Mouse (Mus musculus): ENCODE measurements around the gene S100a3. TPM values are rescaled to one million over a fixed set of nuclear protein-coding genes. Genes with fewer than 3 reads are reported as not detected.

S100a3 gene
- polyA plus RNA-seq, 1 experiment, result 2.5 TPM

GRCm38 (mm10) chr3:90627366-90627765 is 67.0 kb downstream of the S100a3 start:
- no peak overlapping the region for H3K9ac ChIP-seq (ENCODE audit: low read depth, poor library complexity, severe bottlenecking)
- H3K4me3 ChIP-seq (ENCODE audit: low read depth, low read length), result no peak overlapping the region
- TF ChIP-seq CTCF (IDR thresholded peaks at IDR 0.05; ENCODE audit: low read depth, low read length) (no peak), EP300 (IDR thresholded peaks at IDR 0.05; ENCODE audit: insufficient read depth, low read depth, low read length) (no peak), POLR2A (IDR thresholded peaks at IDR 0.05; ENCODE audit: insufficient read depth, low read length) (no peak)
- no peak overlapping the region for H3K27ac ChIP-seq (ENCODE audit: insufficient read depth, low read length)
- H3K36me3 ChIP-seq (ENCODE audit: control insufficient read depth, insufficient read depth, low read length, poor library complexity, severe bottlenecking), result no peaks in the 10 kb centered on the region
- no peaks in the 10 kb centered on the region for H3K9me3 ChIP-seq (replicated peaks; ENCODE audit: control insufficient read depth, insufficient read depth, low read length, poor library complexity, severe bottlenecking)
- 0 out of 2 replicates have a peak, but pooled peaks cover 1% of the 10 kb centered on the region for H3K27me3 ChIP-seq (ENCODE audit: control insufficient read depth, insufficient read depth, low read length, poor library complexity, severe bottlenecking)
- H3K4me1 ChIP-seq (ENCODE audit: control insufficient read depth, insufficient read depth, low read length), result no peaks in the 10 kb centered on the region

GRCm38 (mm10) chr3:90627807-90628206 is 67.4 kb downstream of the S100a3 start:
- H3K4me1 ChIP-seq (ENCODE audit: control insufficient read depth, insufficient read depth, low read length), result no peaks in the 10 kb centered on the region
- H3K27ac ChIP-seq (ENCODE audit: insufficient read depth, low read length), result no peak overlapping the region
- 0 out of 2 replicates have a peak, but pooled peaks cover 1% of the 10 kb centered on the region for H3K27me3 ChIP-seq (ENCODE audit: control insufficient read depth, insufficient read depth, low read length, poor library complexity, severe bottlenecking)
- H3K9ac ChIP-seq (ENCODE audit: low read depth, poor library complexity, severe bottlenecking), result no peak overlapping the region
- H3K4me3 ChIP-seq (ENCODE audit: low read depth, low read length), result no peak overlapping the region
- no peak for TF ChIP-seq POLR2A (IDR thresholded peaks at IDR 0.05; ENCODE audit: insufficient read depth, low read length)
- peak; percentile 43 for TF ChIP-seq CTCF (IDR thresholded peaks at IDR 0.05; ENCODE audit: low read depth, low read length)
- H3K36me3 ChIP-seq (ENCODE audit: control insufficient read depth, insufficient read depth, low read length, poor library complexity, severe bottlenecking), result no peaks in the 10 kb centered on the region
- H3K9me3 ChIP-seq (replicated peaks; ENCODE audit: control insufficient read depth, insufficient read depth, low read length, poor library complexity, severe bottlenecking), result no peaks in the 10 kb centered on the region

- Histone ChIP-seq H3K4me1 (ENCODE audit: control insufficient read depth, insufficient read depth, low read length) (no peaks in the 10 kb centered on the region), H3K27ac (ENCODE audit: insufficient read depth, low read length) (no peak overlapping the region), H3K9me3 (replicated peaks; ENCODE audit: control insufficient read depth, insufficient read depth, low read length, poor library complexity, severe bottlenecking) (no peaks in the 10 kb centered on the region), H3K9ac (ENCODE audit: low read depth, poor library complexity, severe bottlenecking) (no peak overlapping the region), H3K36me3 (ENCODE audit: control insufficient read depth, insufficient read depth, low read length, poor library complexity, severe bottlenecking) (no peaks in the 10 kb centered on the region), H3K4me3 (ENCODE audit: low read depth, low read length) (no peak overlapping the region), H3K27me3 (ENCODE audit: control insufficient read depth, insufficient read depth, low read length, poor library complexity, severe bottlenecking) (0 out of 2 replicates have a peak, but pooled peaks cover 1% of the 10 kb centered on the region)
- TF ChIP-seq CTCF (IDR thresholded peaks at IDR 0.05; ENCODE audit: low read depth, low read length), result no peak
- TF ChIP-seq POLR2A (IDR thresholded peaks at IDR 0.05; ENCODE audit: insufficient read depth, low read length), result no peak
- no peak for TF ChIP-seq EP300 (IDR thresholded peaks at IDR 0.05; ENCODE audit: insufficient read depth, low read depth, low read length)
Observed at GRCm38 (mm10) chr3:90629298-90629697, 68.9 kb downstream of the S100a3 start.

- Histone ChIP-seq H3K4me3 (ENCODE audit: low read depth, low read length) (no peak overlapping the region), H3K27me3 (ENCODE audit: control insufficient read depth, insufficient read depth, low read length, poor library complexity, severe bottlenecking) (0 out of 2 replicates have a peak, but pooled peaks cover 1% of the 10 kb centered on the region), H3K27ac (ENCODE audit: insufficient read depth, low read length) (no peak overlapping the region), H3K4me1 (ENCODE audit: control insufficient read depth, insufficient read depth, low read length) (no peaks in the 10 kb centered on the region), H3K9ac (ENCODE audit: low read depth, poor library complexity, severe bottlenecking) (no peak overlapping the region), H3K36me3 (ENCODE audit: control insufficient read depth, insufficient read depth, low read length, poor library complexity, severe bottlenecking) (no peaks in the 10 kb centered on the region), H3K9me3 (replicated peaks; ENCODE audit: control insufficient read depth, insufficient read depth, low read length, poor library complexity, severe bottlenecking) (no peaks in the 10 kb centered on the region)
- TF ChIP-seq CTCF (IDR thresholded peaks at IDR 0.05; ENCODE audit: low read depth, low read length), result no peak
- no peak for TF ChIP-seq EP300 (IDR thresholded peaks at IDR 0.05; ENCODE audit: insufficient read depth, low read depth, low read length)
- no peak for TF ChIP-seq POLR2A (IDR thresholded peaks at IDR 0.05; ENCODE audit: insufficient read depth, low read length)
Observed at GRCm38 (mm10) chr3:90631984-90632383, 71.6 kb downstream of the S100a3 start.

GRCm38 (mm10) chr3:90638511-90639275 is 78.3 kb downstream of the S100a3 start:
- H3K9me3 ChIP-seq (replicated peaks; ENCODE audit: control insufficient read depth, insufficient read depth, low read length, poor library complexity, severe bottlenecking), result no peaks in the 10 kb centered on the region
- no peaks in the 10 kb centered on the region for H3K36me3 ChIP-seq (ENCODE audit: control insufficient read depth, insufficient read depth, low read length, poor library complexity, severe bottlenecking)

GRCm38 (mm10) chr3:90639511-90640154 is 79.3 kb downstream of the S100a3 start:
- H3K36me3 ChIP-seq (ENCODE audit: control insufficient read depth, insufficient read depth, low read length, poor library complexity, severe bottlenecking), result no peaks in the 10 kb centered on the region
- no peak overlapping the region for H3K4me3 ChIP-seq (ENCODE audit: low read depth, low read length)
- H3K27ac ChIP-seq (ENCODE audit: insufficient read depth, low read length), result no peak overlapping the region
- H3K9me3 ChIP-seq (replicated peaks; ENCODE audit: control insufficient read depth, insufficient read depth, low read length, poor library complexity, severe bottlenecking), result no peaks in the 10 kb centered on the region
- H3K4me1 ChIP-seq (ENCODE audit: control insufficient read depth, insufficient read depth, low read length), result no peaks in the 10 kb centered on the region
- no peak for TF ChIP-seq POLR2A (IDR thresholded peaks at IDR 0.05; ENCODE audit: insufficient read depth, low read length)
- TF ChIP-seq CTCF (IDR thresholded peaks at IDR 0.05; ENCODE audit: low read depth, low read length), result peak; percentile 68
- H3K27me3 ChIP-seq (ENCODE audit: control insufficient read depth, insufficient read depth, low read length, poor library complexity, severe bottlenecking), result no peaks in the 10 kb centered on the region
- no peak overlapping the region for H3K9ac ChIP-seq (ENCODE audit: low read depth, poor library complexity, severe bottlenecking)

More at GRCm38 (mm10) chr3:90638511-90639275, 78.3 kb downstream of the S100a3 start:
- Histone ChIP-seq H3K27me3 (ENCODE audit: control insufficient read depth, insufficient read depth, low read length, poor library complexity, severe bottlenecking) (no peaks in the 10 kb centered on the region), H3K27ac (ENCODE audit: insufficient read depth, low read length) (no peak overlapping the region), H3K4me3 (ENCODE audit: low read depth, low read length) (no peak overlapping the region), H3K4me1 (ENCODE audit: control insufficient read depth, insufficient read depth, low read length) (no peaks in the 10 kb centered on the region), H3K9ac (ENCODE audit: low read depth, poor library complexity, severe bottlenecking) (no peak overlapping the region)
- TF ChIP-seq EP300 (IDR thresholded peaks at IDR 0.05; ENCODE audit: insufficient read depth, low read depth, low read length) (no peak), POLR2A (IDR thresholded peaks at IDR 0.05; ENCODE audit: insufficient read depth, low read length) (no peak), CTCF (IDR thresholded peaks at IDR 0.05; ENCODE audit: low read depth, low read length) (no peak)

Measured in ES-Bruce4 (cell line).